Mouse (Mus musculus) hindlimb bud, embryonic 11.5 days (tissue): ENCODE results near the gene Efcab11.

Experiments used
- DNase-seq: peaks from one replicate; pipeline ENCODE4 v3.0.0-alpha.2; 2012; ENCODE audit warnings: low read depth, low spot score; ENCODE audit errors: extremely low spot score

Gene Efcab11

GRCm38 (mm10) chr12:99883000-99883712, 1.1 kb downstream of the Efcab11 start:
- peak; percentile 92 for DNase-seq

GRCm38 (mm10) chr12:99874609-99875008, 9.6 kb downstream of the Efcab11 start:
- no peak for DNase-seq

DNA sequence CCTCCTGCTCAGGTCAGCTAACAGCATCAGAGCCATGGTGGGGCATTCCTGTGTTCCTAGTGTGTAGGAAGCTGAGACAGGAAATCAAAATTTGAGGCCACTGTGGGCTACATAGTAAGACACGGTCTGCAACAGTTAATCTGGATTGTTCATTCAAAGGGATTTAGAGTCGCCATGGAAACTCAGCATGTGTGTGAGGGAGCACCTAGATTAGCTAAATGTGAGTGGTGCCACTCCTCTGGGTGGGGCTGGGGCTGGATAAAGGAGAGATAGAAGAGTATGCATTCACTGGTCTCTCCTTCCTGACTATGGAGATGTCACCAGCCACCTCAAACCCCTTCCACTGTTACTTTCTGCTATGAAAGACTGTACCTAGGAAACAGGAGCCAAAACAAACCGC, 10.8 kb downstream of the Efcab11 start:
- DNase-seq, result no peak

GRCm38 (mm10) chr12:99868821-99869220, 15.4 kb downstream of the Efcab11 start:
- DNase-seq, result no peak

- no peak for DNase-seq
Measured at GRCm38 (mm10) chr12:99864613-99865012, 19.6 kb downstream of the Efcab11 start.

DNA sequence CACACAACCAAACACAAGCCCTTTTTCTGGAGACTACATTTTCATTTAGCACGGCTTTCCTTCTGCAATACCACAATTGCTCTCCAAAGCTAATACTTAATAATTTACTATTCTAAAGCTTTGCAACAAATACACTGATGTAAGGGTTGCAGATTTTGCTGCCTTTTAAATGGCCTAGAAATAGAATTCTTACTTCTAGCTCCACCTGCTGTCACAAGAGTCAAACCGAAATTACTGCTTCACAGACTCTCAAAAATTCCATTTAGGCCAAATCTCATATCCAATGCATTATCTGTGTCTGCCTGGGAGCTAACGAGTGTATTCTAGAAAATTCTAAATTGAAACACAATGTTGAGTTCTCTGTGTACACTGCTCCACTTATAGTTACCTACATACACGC, 23.3 kb downstream of the Efcab11 start:
- no peak for DNase-seq

- DNase-seq, result no peak
Measured at GRCm38 (mm10) chr12:99859391-99860100, 24.7 kb downstream of the Efcab11 start.

DNA sequence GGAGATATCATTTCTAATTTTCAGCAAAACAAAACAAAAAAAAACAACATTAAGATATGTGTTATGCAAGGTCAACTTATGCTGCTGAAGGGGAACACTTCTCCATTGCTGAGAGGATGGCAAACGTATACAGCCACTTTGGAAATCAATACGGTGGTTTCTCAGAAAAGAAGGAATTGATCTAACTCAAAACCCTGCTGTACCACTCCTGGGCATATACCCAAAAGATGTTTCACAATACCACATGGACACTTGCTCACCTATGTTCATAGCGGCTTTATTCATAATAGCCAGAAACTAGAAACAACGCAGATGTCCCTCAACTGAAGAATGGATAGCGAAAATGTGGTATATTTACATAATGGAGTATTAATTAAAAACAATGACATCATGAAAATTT, 25.6 kb downstream of the Efcab11 start:
- no peak for DNase-seq

GRCm38 (mm10) chr12:99856011-99856410, 28.2 kb downstream of the Efcab11 start:
- no peak for DNase-seq

GRCm38 (mm10) chr12:99853323-99854258, 30.6 kb downstream of the Efcab11 start:
- no peak for DNase-seq

GRCm38 (mm10) chr12:99849996-99850395, 34.2 kb downstream of the Efcab11 start:
- DNase-seq, result no peak

DNA sequence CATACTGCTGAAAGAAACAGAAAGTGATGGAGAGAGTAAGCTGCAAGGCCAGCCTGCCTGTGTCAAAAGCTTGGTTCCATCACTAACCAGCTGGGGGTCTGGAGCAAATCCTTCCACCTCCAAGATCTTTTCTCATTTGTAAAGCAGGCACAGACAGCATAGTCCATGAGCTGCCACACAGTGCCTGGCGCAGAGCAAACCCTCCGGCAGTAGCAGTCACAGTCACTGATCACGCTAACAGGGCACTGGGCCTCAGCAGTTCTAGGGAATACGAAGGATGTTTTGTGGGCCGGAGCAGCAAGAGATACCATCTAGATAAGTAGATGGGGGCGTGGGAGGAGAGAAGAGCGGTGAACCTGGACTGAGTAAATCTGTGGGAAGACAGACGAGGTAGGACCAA, 39.3 kb downstream of the Efcab11 start:
- DNase-seq, result no peak

GRCm38 (mm10) chr12:99838703-99839102, 45.5 kb downstream of the Efcab11 start:
- DNase-seq, result no peak

DNA sequence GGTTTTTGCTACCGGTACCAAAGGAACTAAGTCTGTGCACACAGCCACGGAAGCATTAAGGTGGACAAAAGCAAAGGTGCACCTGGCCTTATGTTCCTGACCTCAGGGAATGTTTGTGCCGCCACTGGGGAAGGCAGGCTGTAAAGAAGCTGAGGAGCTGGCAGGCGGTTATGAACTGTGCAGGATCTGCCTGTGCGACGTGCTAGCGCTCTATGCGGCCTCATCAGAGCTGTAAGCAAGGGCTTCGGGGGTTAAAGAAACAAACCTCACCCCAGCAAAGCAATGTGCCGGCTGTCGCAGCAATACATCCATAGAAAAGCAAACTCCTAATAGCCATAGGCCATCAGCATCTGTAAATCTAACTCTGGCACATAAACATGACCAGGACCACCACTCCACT, 46.1 kb downstream of the Efcab11 start:
- no peak for DNase-seq

GRCm38 (mm10) chr12:99837528-99837927, 46.7 kb downstream of the Efcab11 start:
- DNase-seq, result no peak

DNA sequence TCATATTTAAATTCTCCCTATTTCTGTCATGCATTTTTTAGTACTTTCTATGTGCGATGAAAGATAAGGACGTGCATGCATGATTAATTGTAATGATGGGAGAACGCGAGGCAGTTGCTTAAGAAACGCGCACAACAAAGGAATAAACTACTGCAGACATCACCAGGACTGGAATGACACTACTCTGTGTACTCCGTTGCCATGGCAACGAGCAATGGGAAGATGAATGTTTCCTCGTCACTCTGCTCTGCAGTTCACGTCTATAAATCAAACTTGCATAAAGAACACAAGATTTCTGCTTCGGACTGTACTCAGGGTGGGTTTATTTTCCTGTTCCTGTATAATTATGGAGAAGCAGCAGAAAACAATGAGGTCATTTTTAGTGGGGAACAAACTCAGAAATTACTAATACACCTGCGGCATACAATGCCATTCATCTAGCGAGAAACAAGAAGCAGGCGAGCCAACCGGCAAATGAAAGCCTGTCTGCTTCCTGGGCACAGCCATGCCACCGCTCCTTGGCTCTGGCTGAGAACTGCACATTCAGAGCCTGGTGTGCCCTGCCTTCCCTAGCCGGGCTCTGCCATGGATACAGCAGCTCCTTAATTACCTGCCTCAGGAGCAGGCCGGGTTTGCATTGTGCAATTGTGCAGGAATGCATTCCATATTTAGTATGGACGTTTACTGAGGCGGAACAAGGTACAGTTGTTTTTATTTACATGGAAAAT, 47.7 kb downstream of the Efcab11 start:
- DNase-seq, result peak; percentile 53

GRCm38 (mm10) chr12:99833476-99833875, 50.8 kb downstream of the Efcab11 start:
- DNase-seq, result no peak

- DNase-seq, result no peak
Measured at GRCm38 (mm10) chr12:99822591-99822990, 61.6 kb downstream of the Efcab11 start.

DNA sequence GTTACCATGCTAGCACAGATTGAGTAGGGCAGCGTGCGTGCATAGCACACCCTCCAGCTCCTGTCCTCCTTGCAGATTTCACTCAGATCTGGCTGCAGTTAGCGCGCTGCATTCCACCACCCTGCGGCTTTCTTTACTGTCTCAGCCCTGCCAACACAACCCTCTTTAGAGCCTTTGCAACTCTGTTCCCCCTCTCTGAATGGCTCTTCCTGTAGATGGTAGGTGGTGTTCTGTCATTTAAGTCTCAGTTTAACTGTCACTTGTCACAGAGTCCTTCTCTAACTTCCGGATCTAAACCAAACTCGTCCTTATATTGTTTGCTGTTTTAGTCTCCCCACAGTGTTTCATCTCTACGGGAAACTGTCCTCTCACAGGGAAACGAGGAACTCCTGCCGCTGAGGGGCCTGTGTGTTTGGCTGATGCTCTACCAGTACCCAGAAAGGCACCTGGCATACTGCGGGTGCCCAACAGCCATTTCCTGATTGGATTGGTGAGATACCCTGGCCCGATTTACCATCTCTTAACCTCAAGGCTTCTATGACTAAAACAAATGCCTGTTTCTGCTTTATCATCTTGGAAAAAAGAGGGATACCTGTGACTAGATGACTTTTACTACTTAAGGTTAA, 62.8 kb downstream of the Efcab11 start:
- no peak for DNase-seq

DNA sequence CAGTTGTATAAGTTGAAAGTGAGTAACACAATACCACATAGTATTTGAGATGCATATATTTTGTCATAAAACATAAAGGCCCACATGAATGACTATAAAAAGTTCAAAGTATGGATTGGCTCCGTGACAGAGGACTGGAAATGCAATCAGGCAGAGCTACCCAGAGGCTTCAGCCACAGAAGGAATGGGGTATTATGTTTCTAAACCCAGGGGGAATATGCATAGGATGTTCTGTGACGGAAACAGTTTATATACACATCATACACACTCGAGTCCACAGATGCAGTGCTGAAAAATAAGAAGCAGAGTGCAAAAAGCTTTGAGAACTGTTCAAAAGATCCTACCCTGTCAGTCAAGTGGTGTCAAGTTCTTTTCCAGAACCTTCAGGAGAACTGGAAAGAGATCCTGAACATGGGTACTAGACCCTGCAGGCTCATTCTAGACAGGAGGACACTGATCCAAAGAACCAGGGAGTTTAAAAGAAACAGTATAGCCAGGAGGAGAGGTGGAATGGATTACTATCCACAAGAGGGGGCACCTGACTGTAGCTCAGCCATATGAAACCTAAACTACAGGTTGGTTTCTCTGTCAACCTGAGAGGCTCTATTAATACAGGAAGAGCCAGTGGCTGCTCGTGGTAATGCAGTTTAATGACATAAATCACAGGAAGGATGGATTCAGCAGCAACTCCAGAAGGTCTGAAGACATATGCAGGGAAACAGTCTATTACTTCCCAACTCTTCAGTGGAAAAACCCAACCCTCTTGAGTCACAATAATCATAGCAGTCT, 64.9 kb downstream of the Efcab11 start:
- DNase-seq, result no peak
